Mouse (Mus musculus) lung, adult 2 months (tissue): ENCODE results near the gene Dst.

Source experiments
- CTCF ChIP-seq: fragments of 200-500 bp; IDR thresholded peaks from 2 replicates; pipeline ENCODE4 v1.5.1; 2011; ENCODE audit warnings: mild to moderate bottlenecking, low read length, control low read depth; ENCODE audit not compliant: insufficient read depth
- POLR2A ChIP-seq: fragments of 200-500 bp; IDR thresholded peaks from 2 replicates; pipeline ENCODE4 v1.6.1; 2011; ENCODE audit warnings: low read depth, mild to moderate bottlenecking, control low read depth, low read length, borderline replicate concordance; ENCODE audit errors: extremely low read depth

GRCm38 (mm10) chr1:33876416-33876815 lies 31.6 kb upstream of the Dst start:
- TF ChIP-seq CTCF, result no peak
- no peak for TF ChIP-seq POLR2A
